Mouse (Mus musculus) C2C12 (cell line): Measurements from ENCODE around the gene Treh. TPM values are rescaled to one million over a fixed set of nuclear protein-coding genes. Genes with fewer than 3 reads are reported as not detected.

Experiments used
- H3K27me3 ChIP-seq: one replicate; pipeline ENCODE4 v1.6.1; 2011; ENCODE audit not compliant: control insufficient read depth, insufficient read depth, insufficient read length
- H3K36me3 ChIP-seq: one replicate; pipeline ENCODE4 v1.6.1; 2011; ENCODE audit not compliant: control insufficient read depth, insufficient read depth
- H3K4me3 ChIP-seq: one replicate; pipeline ENCODE4 v1.5.1; 2011; ENCODE audit warnings: mild to moderate bottlenecking, control low read depth; ENCODE audit not compliant: poor library complexity, insufficient read depth, severe bottlenecking
- H3K79me2 ChIP-seq: one replicate; pipeline ENCODE4 v1.6.1; 2011; ENCODE audit not compliant: control insufficient read depth, insufficient read depth
- H3K79me3 ChIP-seq: one replicate; pipeline ENCODE4 v1.6.1; 2011; ENCODE audit warnings: low read depth, control low read depth
- H3ac ChIP-seq: one replicate; pipeline ENCODE3; 2011; ENCODE audit warnings: low read depth; ENCODE audit not compliant: control insufficient read depth, insufficient read length
- CEBPB ChIP-seq: IDR thresholded peaks from one replicate; pipeline ENCODE4 v1.6.1; 2011; ENCODE audit warnings: low read depth, mild to moderate bottlenecking, control low read depth, moderate library complexity
- CTCF ChIP-seq: IDR thresholded peaks from one replicate; pipeline ENCODE4 v1.5.1; 2011; ENCODE audit not compliant: control insufficient read depth, insufficient read depth, insufficient read length
- FOSL1 ChIP-seq: IDR thresholded peaks from one replicate; pipeline ENCODE4 v1.8.0; 2011; ENCODE audit warnings: mild to moderate bottlenecking, low read length; ENCODE audit not compliant: poor library complexity, insufficient read depth, severe bottlenecking
- MAX ChIP-seq: IDR thresholded peaks from one replicate; pipeline ENCODE4 v1.6.1; 2011; ENCODE audit warnings: mild to moderate bottlenecking, control low read depth
- MYOD1 ChIP-seq: IDR thresholded peaks from one replicate; pipeline ENCODE4 v1.6.1; 2011; ENCODE audit warnings: low read depth; ENCODE audit not compliant: control insufficient read depth, insufficient read length
- MYOG ChIP-seq: IDR thresholded peaks from one replicate; pipeline ENCODE4 v1.6.1; 2011; ENCODE audit not compliant: control insufficient read depth, insufficient read length; ENCODE audit errors: extremely low read depth
- USF1 ChIP-seq: IDR thresholded peaks from one replicate; pipeline ENCODE4 v1.6.1; 2011; ENCODE audit warnings: low read depth, mild to moderate bottlenecking, control low read depth, moderate library complexity
- polyA plus RNA-seq: library from polyadenylated mRNA; unstranded; fragments of >200 nt; fragmentation: generic; extraction: Trizol; gene quantifications from one replicate; pipeline ENCODE4 v1.2.1, GENCODE M21; 2012; ENCODE audit warnings: missing spikeins

Gene Treh
- polyA plus RNA-seq, 1 experiment: not detected

GRCm38 (mm10) chr9:44732130-44732549, 59.1 kb downstream of the Treh start:
- Histone ChIP-seq H3K79me2 (peaks cover 59% of the 10 kb centered on the region), H3K27me3 (no peaks in the 10 kb centered on the region), H3K4me3 (no peak overlapping the region), H3ac (no peak overlapping the region), H3K79me3 (peaks cover 27% of the 10 kb centered on the region), H3K36me3 (peaks cover 4% of the 10 kb centered on the region)
- peak; percentile 3 for TF ChIP-seq CTCF
- no peak for TF ChIP-seq FOSL1

GRCm38 (mm10) chr9:44732921-44733530, 60.0 kb downstream of the Treh start:
- H3K79me3 ChIP-seq: peaks cover 27% of the 10 kb centered on the region
- H3K79me2 ChIP-seq: peaks cover 59% of the 10 kb centered on the region
- peaks cover 4% of the 10 kb centered on the region for H3K36me3 ChIP-seq
- no peaks in the 10 kb centered on the region for H3K27me3 ChIP-seq
- peak overlapping the region; percentile 38 for H3K4me3 ChIP-seq
- peak overlapping the region; percentile 96 for H3ac ChIP-seq
- TF ChIP-seq CTCF (no peak), CEBPB (no peak), MYOG (no peak), USF1 (no peak), MYOD1 (no peak), MAX (no peak), FOSL1 (no peak)

DNA sequence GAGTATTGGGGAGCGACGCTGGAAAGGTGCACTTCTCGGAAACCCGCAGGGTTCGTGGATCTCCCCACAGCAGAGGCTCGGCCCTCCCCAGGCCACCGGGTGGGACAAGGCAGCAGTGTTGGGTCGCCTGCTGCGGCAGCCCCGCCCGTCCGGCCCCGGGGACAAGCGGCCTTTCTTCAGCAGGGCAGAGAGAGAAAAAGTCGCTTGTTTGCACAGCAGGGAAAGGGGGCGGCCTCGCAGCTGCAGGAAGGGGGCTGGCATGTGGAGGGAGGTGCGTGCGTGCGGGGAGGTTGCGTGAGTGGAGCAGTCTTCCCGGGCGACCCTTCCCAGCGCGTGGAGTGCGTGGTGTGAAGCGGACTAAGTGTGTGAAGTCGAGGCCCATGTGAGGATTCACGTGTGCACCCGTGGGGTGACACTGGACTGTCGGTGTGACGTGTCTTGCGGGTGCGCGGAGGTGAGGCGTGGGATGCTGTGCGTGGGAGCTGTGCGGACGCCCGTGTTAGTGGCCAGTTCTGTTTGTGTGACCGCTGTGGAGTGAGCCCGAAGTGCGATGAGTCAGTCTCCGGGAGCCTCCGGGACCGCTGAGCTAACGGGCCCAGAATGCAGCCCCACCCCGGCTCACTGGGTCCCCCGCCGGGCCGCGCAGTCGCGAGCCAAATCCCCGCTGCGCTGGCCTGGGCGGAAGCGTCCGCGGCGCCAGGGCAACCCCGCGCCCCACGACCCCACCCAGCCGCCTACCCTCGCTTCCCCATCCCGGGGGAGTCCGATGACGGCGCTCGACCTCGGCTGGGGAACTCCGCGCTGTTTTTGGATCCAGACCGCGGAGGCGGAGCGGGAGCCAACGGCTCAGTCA, 60.9 kb downstream of the Treh start:
- peaks cover 4% of the 10 kb centered on the region for H3K36me3 ChIP-seq
- no peak for TF ChIP-seq FOSL1
- TF ChIP-seq MAX: no peak

GRCm38 (mm10) chr9:44734524-44735494, 61.8 kb downstream of the Treh start, which contains the start of gene Phldb1:
Phldb1 (minus strand) TSS chr9:44735198.
- peaks cover 4% of the 10 kb centered on the region for H3K36me3 ChIP-seq
- peaks cover 51% of the 10 kb centered on the region for H3K79me2 ChIP-seq
- TF ChIP-seq CEBPB (no peak), FOSL1 (no peak), CTCF (peak; percentile 64)
- peaks cover 24% of the 10 kb centered on the region for H3K79me3 ChIP-seq
- H3K4me3 ChIP-seq: peak within 1 kb of the TSS; percentile 38
- H3K27me3 ChIP-seq: no peaks in the 10 kb centered on the region
- peak within 1 kb of the TSS; percentile 96 for H3ac ChIP-seq

More for the DNA sequence above, 60.9 kb downstream of the Treh start:
- Histone ChIP-seq H3ac (peak overlapping the region; percentile 96), H3K4me3 (peak overlapping the region; percentile 38), H3K79me3 (peaks cover 27% of the 10 kb centered on the region), H3K27me3 (no peaks in the 10 kb centered on the region), H3K79me2 (peaks cover 53% of the 10 kb centered on the region)

DNA sequence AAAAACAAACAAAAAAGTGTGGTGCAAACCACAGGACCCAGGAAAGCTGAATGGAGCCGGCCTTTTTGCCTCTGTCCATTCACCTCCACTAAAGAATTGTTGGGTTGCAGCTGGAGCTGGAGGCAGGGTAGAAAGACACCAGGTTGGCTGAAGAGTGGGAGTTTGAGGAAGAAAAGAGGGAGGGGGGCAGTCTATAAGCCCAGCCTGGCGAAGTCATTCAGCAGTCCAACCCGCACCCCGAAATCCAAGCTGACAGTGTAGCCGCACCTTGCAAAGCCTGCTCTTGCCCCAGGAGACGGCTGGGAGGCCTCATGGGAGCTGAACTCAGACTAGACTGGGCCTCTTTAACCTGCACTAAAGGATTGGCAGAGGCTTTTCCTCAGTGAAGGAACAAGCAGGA, 62.9 kb downstream of the Treh start:
- Histone ChIP-seq H3K79me3 (peaks cover 15% of the 10 kb centered on the region), H3ac (no peak overlapping the region), H3K27me3 (no peaks in the 10 kb centered on the region), H3K4me3 (no peak overlapping the region), H3K36me3 (no peaks in the 10 kb centered on the region), H3K79me2 (peaks cover 40% of the 10 kb centered on the region)
- TF ChIP-seq MAX: no peak

Other genes with a start within 250 kb of the Treh start
- not detected for gene Foxr1, start 232.1 kb upstream of the Treh start, polyA plus RNA-seq
- gene Upk2, start 218.3 kb upstream of the Treh start, polyA plus RNA-seq: 0.04 TPM
- gene Bcl9l, start 190.4 kb upstream of the Treh start, polyA plus RNA-seq: 31.4 TPM
- gene Cxcr5, start 111.4 kb upstream of the Treh start, polyA plus RNA-seq: not detected
- gene Ddx6, start 68.3 kb upstream of the Treh start, polyA plus RNA-seq: 29.9 TPM
- gene Phldb1, start 62.0 kb downstream of the Treh start, polyA plus RNA-seq: 96.8 TPM
- 46.6 TPM for gene Arcn1, start 94.6 kb downstream of the Treh start, polyA plus RNA-seq
- 76.1 TPM for gene Ift46, start 94.7 kb downstream of the Treh start, polyA plus RNA-seq
- gene Tmem25, start 126.1 kb downstream of the Treh start, polyA plus RNA-seq: 0.46 TPM
- not detected for gene Ttc36, start 129.8 kb downstream of the Treh start, polyA plus RNA-seq
- 5.6 TPM for gene Kmt2a, start 208.1 kb downstream of the Treh start, polyA plus RNA-seq
- 734 TPM for gene Atp5l, start 247.5 kb downstream of the Treh start, polyA plus RNA-seq